Mouse (Mus musculus) forebrain, postnatal 0 days (tissue): ENCODE measurements around the gene Gas6. TPM values are rescaled to one million over a fixed set of nuclear protein-coding genes. Genes with fewer than 3 reads are reported as not detected.

ENCODE experiments used
- ATAC-seq: fragments of 200-750 bp; cut with Nextera tagmentation; 2 replicates; pipeline ENCODE4 v1.8.0; 2017; ENCODE audit warnings: mild to moderate bottlenecking, moderate library complexity
- DNase-seq: peaks from one replicate; pipeline ENCODE4 v3.0.0-alpha.2; 2015
- H3K27ac ChIP-seq: fragments of 300-500 bp; sonication (generic); 2 replicates; pipeline ENCODE4 v1.5.1; 2014; ENCODE audit warnings: low read depth, mild to moderate bottlenecking, antibody characterized with exemption, low read length, moderate library complexity, mixed read lengths
- H3K27me3 ChIP-seq: fragments of 300-500 bp; sonication (generic); 2 replicates; pipeline ENCODE4 v1.6.1; 2014; ENCODE audit warnings: mild to moderate bottlenecking, low read length, mixed read lengths; ENCODE audit not compliant: insufficient read depth
- H3K36me3 ChIP-seq: fragments of 300-500 bp; sonication (generic); 2 replicates; pipeline ENCODE4 v1.6.1; 2014; ENCODE audit warnings: mild to moderate bottlenecking, moderate library complexity; ENCODE audit not compliant: insufficient read depth
- H3K4me1 ChIP-seq: fragments of 300-500 bp; sonication (generic); 2 replicates; pipeline ENCODE4 v1.6.1; 2014; ENCODE audit warnings: antibody characterized with exemption; ENCODE audit not compliant: insufficient read depth
- H3K4me2 ChIP-seq: fragments of 300-500 bp; sonication (generic); 2 replicates; pipeline ENCODE4 v1.6.1; 2014; ENCODE audit warnings: low read depth, mild to moderate bottlenecking, moderate library complexity
- H3K4me3 ChIP-seq: fragments of 300-500 bp; sonication (generic); 2 replicates; pipeline ENCODE4 v1.5.1; 2014; ENCODE audit warnings: low read depth, low read length, mixed read lengths
- H3K9ac ChIP-seq: fragments of 300-500 bp; sonication (generic); 2 replicates; pipeline ENCODE4 v1.6.1; 2014; ENCODE audit warnings: mild to moderate bottlenecking
- H3K9me3 ChIP-seq: fragments of 300-500 bp; sonication (generic); 2 replicates; pipeline ENCODE4 v1.6.1; 2016; ENCODE audit warnings: low read length
- CTCF ChIP-seq: sonication (generic); IDR thresholded peaks from 2 replicates; pipeline ENCODE4 v1.5.1; 2016; ENCODE audit warnings: antibody characterized with exemption, control low read depth, low read depth
- WGBS: fragments of 180-500 bp; shearing (Covaris S2); extraction: QIAGEN DNeasy Blood & Tissue Kit; methylation state at CpG from one replicate; pipeline ENCODE4 v1.1.7; 2014; 5-methylcytosine and 5-hydroxymethylcytosine counted together
- polyA plus RNA-seq: library from polyadenylated mRNA; unstranded; fragments of >200 nt; fragmentation: Nextera tagmentation; extraction: Ambion mirVana; gene quantifications from 2 replicates; pipeline ENCODE4 v1.2.1, GENCODE M21; 2015
- total RNA-seq: library from RNA; depleted of rRNA; stranded (reverse); fragments of >200 nt; gene quantifications from 2 replicates; pipeline ENCODE4 v1.2.3, GENCODE M21; 2014

Gas6 gene
- total and polyA plus RNA-seq, 2 experiments from 2014 or later: 57.0 to 65.7 TPM

DNA sequence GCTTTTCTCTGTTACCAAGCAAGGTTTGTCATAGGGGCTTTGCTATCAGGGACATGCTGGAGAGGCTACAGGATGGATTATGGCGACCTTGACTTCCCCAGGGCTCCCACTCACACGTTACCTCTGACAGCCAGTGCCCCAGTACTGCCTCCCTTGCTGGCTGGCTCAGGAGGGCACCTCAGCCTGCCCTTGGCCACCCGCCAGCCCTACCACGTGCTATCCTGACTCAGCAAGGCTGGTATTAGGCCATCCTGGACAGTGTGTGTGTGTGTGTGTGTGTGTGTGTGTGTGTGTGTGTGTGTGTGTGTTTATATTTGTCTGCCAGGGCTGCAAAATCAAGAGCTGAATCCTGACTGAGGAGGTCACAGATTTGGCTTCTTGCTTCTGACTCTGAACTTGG lies 12.6 kb upstream of the Gas6 start:
- no peak overlapping the region for H3K4me2 ChIP-seq
- ATAC-seq: no peak
- H3K9me3 ChIP-seq: no peaks in the 10 kb centered on the region
- no peak overlapping the region for H3K4me3 ChIP-seq
- DNase-seq: no peak
- H3K36me3 ChIP-seq: no peaks in the 10 kb centered on the region
- no peak overlapping the region for H3K27ac ChIP-seq
- H3K4me1 ChIP-seq: no peaks in the 10 kb centered on the region
- no peak for TF ChIP-seq CTCF
- 43% methylated on average over 4 of the region's 4 CpGs for WGBS
- H3K27me3 ChIP-seq: no peaks in the 10 kb centered on the region
- no peak overlapping the region for H3K9ac ChIP-seq

GRCm38 (mm10) chr8:13504894-13505674 lies 10.8 kb upstream of the Gas6 start:
- no peak for TF ChIP-seq CTCF
- ATAC-seq (no peak), DNase-seq (no peak)
- Histone ChIP-seq H3K27me3 (no peaks in the 10 kb centered on the region), H3K4me1 (no peaks in the 10 kb centered on the region), H3K4me3 (no peak overlapping the region), H3K9me3 (no peaks in the 10 kb centered on the region), H3K27ac (no peak overlapping the region), H3K4me2 (no peak overlapping the region), H3K36me3 (no peaks in the 10 kb centered on the region), H3K9ac (no peak overlapping the region)

GRCm38 (mm10) chr8:13503936-13504606 lies 9.8 kb upstream of the Gas6 start:
- ATAC-seq: no peak
- no peak overlapping the region for H3K9ac ChIP-seq
- H3K4me1 ChIP-seq: no peaks in the 10 kb centered on the region
- DNase-seq: no peak
- no peaks in the 10 kb centered on the region for H3K27me3 ChIP-seq
- H3K27ac ChIP-seq: no peak overlapping the region
- no peaks in the 10 kb centered on the region for H3K36me3 ChIP-seq
- 83% methylated on average over 8 of the region's 8 CpGs for WGBS
- no peak overlapping the region for H3K4me3 ChIP-seq
- no peak overlapping the region for H3K4me2 ChIP-seq
- no peaks in the 10 kb centered on the region for H3K9me3 ChIP-seq
- TF ChIP-seq CTCF: no peak

DNA sequence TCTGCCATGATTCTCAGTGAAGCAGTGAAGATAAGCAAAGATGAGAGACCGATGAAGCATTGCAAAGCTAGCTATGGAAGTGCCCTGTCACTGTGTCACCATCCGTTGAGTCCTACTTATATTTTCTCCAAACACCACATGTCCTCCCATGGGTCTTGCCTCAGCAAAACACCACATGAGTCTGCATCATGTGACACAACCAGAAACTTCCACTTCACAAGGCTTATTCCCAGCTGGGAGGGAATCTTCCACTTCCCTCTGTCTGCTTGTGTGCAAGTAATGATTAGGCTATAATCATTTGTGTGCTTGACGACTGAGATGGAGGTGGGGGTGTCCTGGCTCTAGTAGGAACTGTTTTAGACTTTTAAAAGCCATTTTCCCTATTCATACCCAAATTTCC lies 6.9 kb upstream of the Gas6 start:
- WGBS: 81% methylated on average over 3 of the region's 3 CpGs
- DNase-seq (no peak), ATAC-seq (no peak)
- TF ChIP-seq CTCF: no peak
- no peak overlapping the region for H3K9ac ChIP-seq
- no peak overlapping the region for H3K27ac ChIP-seq
- no peaks in the 10 kb centered on the region for H3K36me3 ChIP-seq
- H3K4me3 ChIP-seq: no peak overlapping the region
- H3K4me1 ChIP-seq: no peaks in the 10 kb centered on the region
- H3K4me2 ChIP-seq: no peak overlapping the region
- no peaks in the 10 kb centered on the region for H3K27me3 ChIP-seq
- no peaks in the 10 kb centered on the region for H3K9me3 ChIP-seq

DNA sequence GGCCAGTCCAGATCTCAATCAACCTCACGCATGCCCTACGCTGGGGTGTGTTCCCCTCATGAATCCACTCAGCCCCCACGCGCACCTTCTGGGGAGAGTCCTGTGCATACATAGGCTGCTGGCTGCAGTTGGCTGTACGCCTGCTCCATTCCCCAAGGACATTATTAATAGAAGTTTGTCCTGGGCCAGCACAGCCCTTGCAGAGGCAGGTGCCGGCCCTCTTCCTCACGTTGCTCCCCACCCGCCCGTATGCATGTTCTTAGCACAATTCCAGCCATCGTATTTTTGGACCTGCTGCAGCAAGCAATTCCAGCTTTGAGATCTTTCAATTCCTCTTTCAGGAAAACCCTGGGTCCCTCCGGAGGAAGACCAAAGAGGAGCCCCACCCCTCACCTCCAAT lies 1.3 kb downstream of the Gas6 start:
- no peaks in the 10 kb centered on the region for H3K36me3 ChIP-seq
- 52% methylated on average over 11 of the region's 11 CpGs for WGBS
- H3K4me3 ChIP-seq: peak overlapping the region; percentile 60; the same call in 1 of the 2 replicates
- H3K4me2 ChIP-seq: peak overlapping the region; percentile 78
- DNase-seq: no peak
- TF ChIP-seq CTCF: no peak
- H3K4me1 ChIP-seq: peaks cover 8% of the 10 kb centered on the region; the same call in 1 of the 2 replicates
- H3K27me3 ChIP-seq: peaks cover 7% of the 10 kb centered on the region
- no peak for ATAC-seq
- H3K27ac ChIP-seq: no peak overlapping the region
- H3K9ac ChIP-seq: 0 out of 2 replicates have a peak overlapping the region, but pooled peaks have one; percentile 6
- H3K9me3 ChIP-seq: no peaks in the 10 kb centered on the region

- no peaks in the 10 kb centered on the region for H3K36me3 ChIP-seq
- H3K27me3 ChIP-seq: peaks cover 7% of the 10 kb centered on the region
- WGBS: 45% methylated on average over 9 of the region's 9 CpGs
- peak overlapping the region; percentile 78; the same call in 1 of the 2 replicates for H3K4me2 ChIP-seq
- H3K9me3 ChIP-seq: no peaks in the 10 kb centered on the region
- ATAC-seq: no peak
- no peak overlapping the region for H3K27ac ChIP-seq
- H3K4me1 ChIP-seq: peaks cover 8% of the 10 kb centered on the region; the same call in 1 of the 2 replicates
- no peak for DNase-seq
- no peak overlapping the region for H3K4me3 ChIP-seq
- H3K9ac ChIP-seq: no peak overlapping the region
- TF ChIP-seq CTCF: no peak
Observed at GRCm38 (mm10) chr8:13492198-13492995, 1.9 kb downstream of the Gas6 start.
